Mouse (Mus musculus) brown adipose tissue, adult 24 weeks (tissue): ENCODE measurements around the gene Ypel1. TPM values are rescaled to one million over a fixed set of nuclear protein-coding genes. Genes with fewer than 3 reads are reported as not detected.

Experiments used
- H3K27ac ChIP-seq: fragments of 200-500 bp; replicated peaks from 2 replicates; pipeline ENCODE4 v1.5.1; 2012; ENCODE audit warnings: low read depth, mild to moderate bottlenecking, low read length
- H3K4me1 ChIP-seq: fragments of 200-500 bp; 2 replicates; pipeline ENCODE4 v1.6.1; 2012; ENCODE audit warnings: low read length, mixed read lengths; ENCODE audit not compliant: control insufficient read depth, insufficient read depth, insufficient read length
- H3K4me3 ChIP-seq: fragments of 200-500 bp; 2 replicates; pipeline ENCODE4 v1.5.1; 2012; ENCODE audit warnings: low read depth, mild to moderate bottlenecking, low read length, moderate library complexity; ENCODE audit not compliant: insufficient read depth
- polyA plus RNA-seq: library from polyadenylated mRNA; stranded (reverse); fragments of >200 nt; gene quantifications from 2 replicates; pipeline ENCODE4 v1.2.4, GENCODE M21; 2012; ENCODE audit not compliant: missing spikeins, insufficient read depth, insufficient read length

The Ypel1 gene
- polyA plus RNA-seq, 1 experiment = 3.8 TPM

- Histone ChIP-seq H3K27ac (no peak overlapping the region), H3K4me1 (no peaks in the 10 kb centered on the region), H3K4me3 (no peak overlapping the region)
Measured at GRCm38 (mm10) chr16:17073000-17073399, 3.5 kb downstream of the Ypel1 start.

GRCm38 (mm10) chr16:17076301-17076700 lies 6.8 kb downstream of the Ypel1 start:
- Histone ChIP-seq H3K27ac (no peak overlapping the region), H3K4me1 (no peaks in the 10 kb centered on the region), H3K4me3 (no peak overlapping the region)

GRCm38 (mm10) chr16:17076869-17077268 lies 7.4 kb downstream of the Ypel1 start:
- Histone ChIP-seq H3K4me3 (no peak overlapping the region), H3K27ac (no peak overlapping the region), H3K4me1 (no peaks in the 10 kb centered on the region)

GRCm38 (mm10) chr16:17078101-17078500 lies 8.6 kb downstream of the Ypel1 start:
- Histone ChIP-seq H3K4me3 (no peak overlapping the region), H3K27ac (no peak overlapping the region)

GRCm38 (mm10) chr16:17082121-17082792 lies 12.8 kb downstream of the Ypel1 start:
- H3K4me1 ChIP-seq = no peaks in the 10 kb centered on the region
- no peak overlapping the region for H3K27ac ChIP-seq
- no peak overlapping the region for H3K4me3 ChIP-seq

More at GRCm38 (mm10) chr16:17078101-17078500, 8.6 kb downstream of the Ypel1 start:
- no peaks in the 10 kb centered on the region for H3K4me1 ChIP-seq

- H3K4me1 ChIP-seq = no peaks in the 10 kb centered on the region
- no peak overlapping the region for H3K27ac ChIP-seq
- no peak overlapping the region for H3K4me3 ChIP-seq
Measured at GRCm38 (mm10) chr16:17085636-17086035, 16.1 kb downstream of the Ypel1 start.

- Histone ChIP-seq H3K27ac (no peak overlapping the region), H3K4me3 (no peak overlapping the region), H3K4me1 (no peaks in the 10 kb centered on the region)
Measured at GRCm38 (mm10) chr16:17086241-17086640, 16.7 kb downstream of the Ypel1 start.

- H3K4me3 ChIP-seq = no peak overlapping the region
Measured at GRCm38 (mm10) chr16:17086669-17087193, 17.2 kb downstream of the Ypel1 start.

GRCm38 (mm10) chr16:17088346-17088745 lies 18.9 kb downstream of the Ypel1 start:
- H3K4me3 ChIP-seq = no peak overlapping the region
- no peaks in the 10 kb centered on the region for H3K4me1 ChIP-seq
- H3K27ac ChIP-seq = no peak overlapping the region

More at GRCm38 (mm10) chr16:17086669-17087193, 17.2 kb downstream of the Ypel1 start:
- no peaks in the 10 kb centered on the region for H3K4me1 ChIP-seq
- no peak overlapping the region for H3K27ac ChIP-seq

- Histone ChIP-seq H3K27ac (no peak overlapping the region), H3K4me3 (no peak overlapping the region)
Measured at GRCm38 (mm10) chr16:17096938-17097337, 27.4 kb downstream of the Ypel1 start.

GRCm38 (mm10) chr16:17102630-17103220 lies 33.2 kb downstream of the Ypel1 start:
- Histone ChIP-seq H3K4me3 (no peak overlapping the region), H3K27ac (no peak overlapping the region), H3K4me1 (no peaks in the 10 kb centered on the region; the same call in 1 of the 2 replicates)

More at GRCm38 (mm10) chr16:17096938-17097337, 27.4 kb downstream of the Ypel1 start:
- no peaks in the 10 kb centered on the region for H3K4me1 ChIP-seq

GRCm38 (mm10) chr16:17104600-17104999 lies 35.1 kb downstream of the Ypel1 start:
- no peak overlapping the region for H3K27ac ChIP-seq
- H3K4me1 ChIP-seq = no peaks in the 10 kb centered on the region; the same call in 1 of the 2 replicates

GRCm38 (mm10) chr16:17110771-17111743 lies 41.6 kb downstream of the Ypel1 start, which contains the start of gene Ppil2:
Gene Ppil2, minus strand, starts transcription at chr16:17111257.
- Histone ChIP-seq H3K4me1 (0 out of 2 replicates have a peak, but pooled peaks cover 3% of the 10 kb centered on the region), H3K27ac (peak within 1 kb of the TSS; percentile 72), H3K4me3 (peak within 1 kb of the TSS; percentile 94)

More at GRCm38 (mm10) chr16:17104600-17104999, 35.1 kb downstream of the Ypel1 start:
- H3K4me3 ChIP-seq = no peak overlapping the region

GRCm38 (mm10) chr16:17117309-17117799 lies 47.9 kb downstream of the Ypel1 start:
- Histone ChIP-seq H3K4me1 (no peaks in the 10 kb centered on the region), H3K27ac (no peak overlapping the region), H3K4me3 (no peak overlapping the region)
